Mouse (Mus musculus): ENCODE data around the gene Slc22a23. TPM values are rescaled to one million over a fixed set of nuclear protein-coding genes. Genes with fewer than 3 reads are reported as not detected.
A peak's percentile ranks its signal among the peaks of the same experiment; 100 is the strongest.

Slc22a23 gene
- polyA plus RNA-seq, 1 experiment from 2014 or later = 3.6 TPM

- no peak for ATAC-seq (ENCODE audit: insufficient read depth, low FRiP score)
- Histone ChIP-seq H3K27me3 (ENCODE audit: control insufficient read depth, insufficient read depth, low read length) (no peaks in the 10 kb centered on the region), H3K9ac (ENCODE audit: low read length) (no peak overlapping the region), H3K4me2 (ENCODE audit: low read depth, low read length) (no peak overlapping the region), H3K4me3 (replicated peaks; ENCODE audit: low read length) (no peak overlapping the region), H3K36me3 (ENCODE audit: control insufficient read depth, insufficient read depth, low read length) (no peaks in the 10 kb centered on the region), H3K4me1 (ENCODE audit: control insufficient read depth, insufficient read depth, low read length) (peaks cover 20% of the 10 kb centered on the region), H3K27ac (ENCODE audit: low read length) (peak overlapping the region; percentile 5; the same call in 1 of the 2 replicates), H3K9me3 (replicated peaks; ENCODE audit: control insufficient read depth, low read length) (no peaks in the 10 kb centered on the region)
- 37% methylated on average over 12 of the region's 12 CpGs for WGBS
These were observed 117.0 kb downstream of the Slc22a23 start for GRCm38 (mm10) chr13:34227720-34228661.

DNA sequence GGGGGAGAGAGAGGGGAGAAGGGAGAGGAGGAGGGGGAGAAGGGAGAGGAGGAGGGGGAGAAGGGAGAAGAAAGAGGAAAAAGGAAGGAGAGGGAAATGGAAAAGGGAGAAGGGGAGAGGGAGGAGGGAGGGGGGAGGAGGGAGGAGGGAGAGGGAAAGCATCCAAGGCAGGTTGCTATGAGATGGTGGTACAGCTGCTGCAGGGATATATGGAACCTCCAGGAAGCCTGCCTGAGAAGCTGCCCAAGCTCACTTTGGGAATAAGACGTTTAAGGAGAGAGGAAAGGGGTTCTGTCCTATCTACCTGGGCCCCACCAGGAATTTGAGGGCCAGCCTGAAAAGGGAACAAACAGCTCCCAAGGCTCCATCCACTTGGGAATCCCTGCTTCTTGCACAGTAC is 118.0 kb downstream of the Slc22a23 start:
- WGBS = 19% methylated on average over 1 of the region's 1 CpGs
- Histone ChIP-seq H3K9me3 (replicated peaks; ENCODE audit: control insufficient read depth, low read length) (no peaks in the 10 kb centered on the region), H3K4me3 (replicated peaks; ENCODE audit: low read length) (no peak overlapping the region), H3K4me2 (ENCODE audit: low read depth, low read length) (no peak overlapping the region), H3K27ac (ENCODE audit: low read length) (no peak overlapping the region), H3K9ac (ENCODE audit: low read length) (no peak overlapping the region), H3K36me3 (ENCODE audit: control insufficient read depth, insufficient read depth, low read length) (no peaks in the 10 kb centered on the region), H3K4me1 (ENCODE audit: control insufficient read depth, insufficient read depth, low read length) (peaks cover 23% of the 10 kb centered on the region), H3K27me3 (ENCODE audit: control insufficient read depth, insufficient read depth, low read length) (no peaks in the 10 kb centered on the region)
- ATAC-seq (ENCODE audit: insufficient read depth, low FRiP score) = no peak; the same call in 1 of the 2 replicates

- Histone ChIP-seq H3K36me3 (ENCODE audit: control insufficient read depth, insufficient read depth, low read length) (no peaks in the 10 kb centered on the region), H3K27me3 (ENCODE audit: control insufficient read depth, insufficient read depth, low read length) (no peaks in the 10 kb centered on the region), H3K4me1 (ENCODE audit: control insufficient read depth, insufficient read depth, low read length) (peaks cover 18% of the 10 kb centered on the region), H3K4me3 (replicated peaks; ENCODE audit: low read length) (no peak overlapping the region), H3K9ac (ENCODE audit: low read length) (no peak overlapping the region), H3K27ac (ENCODE audit: low read length) (peak overlapping the region; percentile 0; the same call in 1 of the 2 replicates), H3K4me2 (ENCODE audit: low read depth, low read length) (no peak overlapping the region), H3K9me3 (replicated peaks; ENCODE audit: control insufficient read depth, low read length) (no peaks in the 10 kb centered on the region)
- no peak for ATAC-seq (ENCODE audit: insufficient read depth, low FRiP score)
- 27% methylated on average over 7 of the region's 7 CpGs for WGBS
These were observed 122.0 kb downstream of the Slc22a23 start for GRCm38 (mm10) chr13:34222985-34223384.

GRCm38 (mm10) chr13:34219728-34220127 is 125.3 kb downstream of the Slc22a23 start:
- no peak overlapping the region for H3K4me3 ChIP-seq (replicated peaks; ENCODE audit: low read length)
- H3K9me3 ChIP-seq (replicated peaks; ENCODE audit: control insufficient read depth, low read length) = no peaks in the 10 kb centered on the region
- H3K27me3 ChIP-seq (ENCODE audit: control insufficient read depth, insufficient read depth, low read length) = no peaks in the 10 kb centered on the region
- 62% methylated on average over 3 of the region's 3 CpGs for WGBS
- no peak overlapping the region for H3K9ac ChIP-seq (ENCODE audit: low read length)
- no peak overlapping the region for H3K27ac ChIP-seq (ENCODE audit: low read length)
- H3K36me3 ChIP-seq (ENCODE audit: control insufficient read depth, insufficient read depth, low read length) = no peaks in the 10 kb centered on the region
- H3K4me1 ChIP-seq (ENCODE audit: control insufficient read depth, insufficient read depth, low read length) = peaks cover 10% of the 10 kb centered on the region; the same call in 1 of the 2 replicates
- H3K4me2 ChIP-seq (ENCODE audit: low read depth, low read length) = no peak overlapping the region
- ATAC-seq (ENCODE audit: insufficient read depth, low FRiP score) = no peak

DNA sequence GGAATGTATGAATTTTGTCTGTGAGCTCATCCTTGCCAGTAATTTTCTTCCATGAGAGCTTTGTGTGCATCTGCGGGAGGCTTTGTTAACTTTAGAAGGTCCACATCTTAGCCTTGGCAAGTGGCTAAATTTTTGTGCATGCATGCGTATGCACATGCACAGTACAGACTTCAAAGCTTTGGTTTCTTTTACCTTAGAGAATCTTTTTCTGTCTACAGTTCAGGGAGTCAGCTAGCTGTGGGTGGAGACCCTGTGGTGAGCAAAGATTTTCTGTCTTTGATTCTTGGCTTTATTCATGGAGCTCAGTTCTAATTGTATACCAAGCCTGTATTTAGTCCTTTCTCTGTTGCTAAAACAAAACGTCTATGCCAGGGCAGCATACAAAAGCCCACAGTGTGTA is 126.2 kb downstream of the Slc22a23 start:
- Histone ChIP-seq H3K36me3 (ENCODE audit: control insufficient read depth, insufficient read depth, low read length) (no peaks in the 10 kb centered on the region), H3K9ac (ENCODE audit: low read length) (no peak overlapping the region), H3K27me3 (ENCODE audit: control insufficient read depth, insufficient read depth, low read length) (no peaks in the 10 kb centered on the region), H3K4me2 (ENCODE audit: low read depth, low read length) (no peak overlapping the region), H3K4me1 (ENCODE audit: control insufficient read depth, insufficient read depth, low read length) (peaks cover 14% of the 10 kb centered on the region; the same call in 1 of the 2 replicates), H3K4me3 (replicated peaks; ENCODE audit: low read length) (no peak overlapping the region), H3K27ac (ENCODE audit: low read length) (no peak overlapping the region), H3K9me3 (replicated peaks; ENCODE audit: control insufficient read depth, low read length) (no peaks in the 10 kb centered on the region)
- WGBS = 79% methylated on average over 3 of the region's 3 CpGs
- no peak for ATAC-seq (ENCODE audit: insufficient read depth, low FRiP score)

DNA sequence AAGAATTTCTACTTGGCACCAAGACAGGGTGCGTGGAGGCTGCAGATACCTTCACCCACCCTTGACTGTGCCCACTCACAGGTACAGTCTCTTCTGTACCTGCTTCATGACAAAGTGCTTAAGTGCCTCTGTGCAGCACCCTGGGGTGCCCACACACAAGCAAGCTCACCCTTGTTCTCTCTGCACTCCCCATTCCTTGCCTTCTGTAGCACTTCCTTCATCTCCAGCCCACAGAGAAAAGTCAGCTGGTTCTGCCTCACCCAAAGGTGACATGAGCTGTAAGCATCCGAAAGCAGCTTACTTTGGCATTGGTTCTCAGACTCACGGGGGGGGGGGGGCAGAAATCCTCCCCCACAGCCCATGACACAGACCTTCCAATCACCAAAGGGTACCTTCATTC is 130.1 kb downstream of the Slc22a23 start:
- Histone ChIP-seq H3K4me1 (ENCODE audit: control insufficient read depth, insufficient read depth, low read length) (0 out of 2 replicates have a peak, but pooled peaks cover 6% of the 10 kb centered on the region), H3K4me2 (ENCODE audit: low read depth, low read length) (no peak overlapping the region), H3K4me3 (replicated peaks; ENCODE audit: low read length) (no peak overlapping the region), H3K9ac (ENCODE audit: low read length) (no peak overlapping the region), H3K9me3 (replicated peaks; ENCODE audit: control insufficient read depth, low read length) (no peaks in the 10 kb centered on the region), H3K27me3 (ENCODE audit: control insufficient read depth, insufficient read depth, low read length) (no peaks in the 10 kb centered on the region), H3K36me3 (ENCODE audit: control insufficient read depth, insufficient read depth, low read length) (no peaks in the 10 kb centered on the region), H3K27ac (ENCODE audit: low read length) (no peak overlapping the region)
- WGBS = 85% methylated on average over 3 of the region's 3 CpGs
- ATAC-seq (ENCODE audit: insufficient read depth, low FRiP score) = no peak

DNA sequence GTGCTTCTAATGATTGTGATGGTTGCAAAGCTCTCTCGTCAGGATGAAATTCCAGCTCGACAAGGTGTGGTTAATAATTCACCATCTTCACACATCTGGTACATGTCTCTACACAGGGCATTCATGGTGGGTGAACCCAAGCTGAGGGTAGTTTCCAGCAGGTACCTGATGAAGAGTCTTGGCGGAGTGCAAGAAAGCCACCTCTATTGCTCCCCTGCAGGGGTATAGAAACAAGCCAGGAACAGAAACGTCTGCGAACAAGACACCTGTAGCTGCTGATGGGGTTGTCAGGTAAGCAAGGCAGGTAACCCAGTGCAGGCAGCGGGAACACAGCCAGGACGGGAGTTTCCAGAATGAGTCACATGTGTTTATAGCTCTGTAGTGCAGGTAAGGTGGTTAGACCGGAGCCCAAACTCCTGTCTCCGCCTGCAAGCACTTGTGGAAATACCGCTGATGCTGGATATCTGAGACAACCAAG is 132.2 kb downstream of the Slc22a23 start:
- H3K4me3 ChIP-seq (replicated peaks; ENCODE audit: low read length) = no peak overlapping the region
- no peak overlapping the region for H3K9ac ChIP-seq (ENCODE audit: low read length)
- no peaks in the 10 kb centered on the region for H3K27me3 ChIP-seq (ENCODE audit: control insufficient read depth, insufficient read depth, low read length)
- peak; percentile 83 for ATAC-seq (ENCODE audit: insufficient read depth, low FRiP score)
- H3K9me3 ChIP-seq (replicated peaks; ENCODE audit: control insufficient read depth, low read length) = no peaks in the 10 kb centered on the region
- 0 out of 2 replicates have a peak overlapping the region, but pooled peaks have one; percentile 1 for H3K4me2 ChIP-seq (ENCODE audit: low read depth, low read length)
- WGBS = 46% methylated on average over 10 of the region's 10 CpGs
- H3K27ac ChIP-seq (ENCODE audit: low read length) = peak overlapping the region; percentile 68
- 0 out of 2 replicates have a peak, but pooled peaks cover 6% of the 10 kb centered on the region for H3K4me1 ChIP-seq (ENCODE audit: control insufficient read depth, insufficient read depth, low read length)
- no peaks in the 10 kb centered on the region for H3K36me3 ChIP-seq (ENCODE audit: control insufficient read depth, insufficient read depth, low read length)

DNA sequence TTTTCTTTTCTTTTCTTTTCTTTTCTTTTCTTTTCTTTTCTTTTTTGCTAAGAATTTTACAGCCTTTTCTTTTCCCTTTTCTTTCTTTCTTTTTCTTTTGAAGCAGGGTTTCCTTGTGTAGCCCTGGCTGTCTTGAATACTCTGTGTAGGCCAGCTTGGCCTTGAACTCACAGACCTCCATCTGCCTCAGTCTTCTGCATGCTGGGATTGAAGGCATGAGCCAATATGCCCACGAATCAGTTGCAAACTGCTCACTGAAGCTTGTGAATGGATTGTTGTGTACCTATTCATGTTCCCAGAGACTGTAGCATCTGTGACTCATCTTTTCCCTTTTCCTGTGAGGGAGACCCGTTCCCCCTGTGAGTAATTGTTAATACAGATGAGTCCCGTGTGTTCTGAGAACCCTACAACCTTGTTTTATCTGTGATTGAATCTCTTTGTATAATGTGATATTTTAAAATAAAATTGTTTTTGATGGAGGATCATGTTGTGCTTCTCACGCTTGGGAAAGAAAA is 133.7 kb downstream of the Slc22a23 start:
- WGBS = 61% methylated on average over 4 of the region's 4 CpGs
- H3K27ac ChIP-seq (ENCODE audit: low read length) = no peak overlapping the region
- ATAC-seq (ENCODE audit: insufficient read depth, low FRiP score) = no peak
- no peaks in the 10 kb centered on the region for H3K27me3 ChIP-seq (ENCODE audit: control insufficient read depth, insufficient read depth, low read length)
- H3K4me3 ChIP-seq (replicated peaks; ENCODE audit: low read length) = no peak overlapping the region
- no peaks in the 10 kb centered on the region for H3K9me3 ChIP-seq (replicated peaks; ENCODE audit: control insufficient read depth, low read length)
- 0 out of 2 replicates have a peak, but pooled peaks cover 6% of the 10 kb centered on the region for H3K4me1 ChIP-seq (ENCODE audit: control insufficient read depth, insufficient read depth, low read length)
- no peak overlapping the region for H3K9ac ChIP-seq (ENCODE audit: low read length)
- no peak overlapping the region for H3K4me2 ChIP-seq (ENCODE audit: low read depth, low read length)
- no peaks in the 10 kb centered on the region for H3K36me3 ChIP-seq (ENCODE audit: control insufficient read depth, insufficient read depth, low read length)

Data from stomach, embryonic 16.5 days (tissue).